Mouse (Mus musculus): ENCODE measurements around the gene Dcxr.

- TF ChIP-seq HCFC1 (IDR thresholded peaks at IDR 0.05; ENCODE audit: borderline replicate concordance, insufficient read depth, low read length) (no peak), ZC3H11A (IDR thresholded peaks at IDR 0.05; ENCODE audit: borderline replicate concordance, low read depth, low read length) (no peak), CHD2 (IDR thresholded peaks at IDR 0.05; ENCODE audit: low read depth, low read length) (no peak), MAFK (IDR thresholded peaks at IDR 0.05; ENCODE audit: insufficient read depth, low read depth, low read length) (no peak)
Observed at GRCm38 (mm10) chr11:120727169-120727527, at the start of gene Dcxr.
